Mouse (Mus musculus) granulocyte monocyte progenitor cell, adult 5-6 weeks (primary cell): ENCODE results near the gene Tmem108. TPM values are rescaled to one million over a fixed set of nuclear protein-coding genes. Genes with fewer than 3 reads are reported as not detected.

Experiments
- ATAC-seq: replicated peaks from 2 replicates; pipeline ENCODE4 v1.8.0; 2016; ENCODE audit warnings: mild to moderate bottlenecking, moderate TSS enrichment, inconsistent platforms; ENCODE audit not compliant: poor library complexity, severe bottlenecking
- total RNA-seq, 2 experiments: library from RNA; stranded (forward) in 1 of 2; stranded (reverse) in 1 of 2; fragments of 200-712, 200-1000 nt in 1 of 2; fragments of >200 nt in 1 of 2; fragmentation: Nextera tagmentation in 1 of 2; gene quantifications; 2 replicates each; pipeline ENCODE4 v1.2.3; 2014 to 2017

Tmem108 gene
- total RNA-seq, 2 experiments from 2014 or later, result 0.15 to 0.77 TPM

- peak; percentile 67 for ATAC-seq
Observed at GRCm38 (mm10) chr9:103473915-103474688, 287.5 kb downstream of the Tmem108 start.

- ATAC-seq, result no peak
Observed at GRCm38 (mm10) chr9:103471784-103472183, 289.9 kb downstream of the Tmem108 start.

GRCm38 (mm10) chr9:103469516-103469915 lies 292.1 kb downstream of the Tmem108 start:
- ATAC-seq, result 0 out of 2 replicates have a peak, but pooled peaks have one; percentile 31

GRCm38 (mm10) chr9:103468911-103469310 lies 292.7 kb downstream of the Tmem108 start:
- ATAC-seq, result no peak

- no peak for ATAC-seq
Observed at GRCm38 (mm10) chr9:103465711-103466220, 295.9 kb downstream of the Tmem108 start.

- ATAC-seq, result no peak
Observed at GRCm38 (mm10) chr9:103465293-103465692, 296.3 kb downstream of the Tmem108 start.

GRCm38 (mm10) chr9:103463833-103464232 lies 297.8 kb downstream of the Tmem108 start:
- ATAC-seq, result no peak

GRCm38 (mm10) chr9:103459839-103460238 lies 301.8 kb downstream of the Tmem108 start:
- no peak for ATAC-seq

- ATAC-seq, result peak; percentile 73
Observed at GRCm38 (mm10) chr9:103459307-103459706, 302.3 kb downstream of the Tmem108 start.

- peak; percentile 72 for ATAC-seq
Observed at GRCm38 (mm10) chr9:103449651-103450050, 312.0 kb downstream of the Tmem108 start.

GRCm38 (mm10) chr9:103449092-103449491 lies 312.5 kb downstream of the Tmem108 start:
- ATAC-seq, result peak; percentile 89

GRCm38 (mm10) chr9:103444656-103445055 lies 317.0 kb downstream of the Tmem108 start:
- ATAC-seq, result no peak

- ATAC-seq, result no peak
Observed at GRCm38 (mm10) chr9:103443824-103444185, 317.8 kb downstream of the Tmem108 start.

- no peak for ATAC-seq
Observed at GRCm38 (mm10) chr9:103443121-103443823, 318.4 kb downstream of the Tmem108 start.

GRCm38 (mm10) chr9:103440597-103440996 lies 321.0 kb downstream of the Tmem108 start:
- ATAC-seq, result no peak

- ATAC-seq, result no peak
Observed at GRCm38 (mm10) chr9:103437104-103437503, 324.5 kb downstream of the Tmem108 start.

GRCm38 (mm10) chr9:103434116-103434515 lies 327.5 kb downstream of the Tmem108 start:
- peak; percentile 94 for ATAC-seq
